Mouse (Mus musculus) lung, adult 2 months (tissue): ENCODE data around the gene Gm20388.

Experiments
- CTCF ChIP-seq: fragments of 200-500 bp; IDR thresholded peaks from 2 replicates; pipeline ENCODE4 v1.5.1; 2011; ENCODE audit warnings: mild to moderate bottlenecking, low read length, control low read depth; ENCODE audit not compliant: insufficient read depth
- POLR2A ChIP-seq: fragments of 200-500 bp; IDR thresholded peaks from 2 replicates; pipeline ENCODE4 v1.6.1; 2011; ENCODE audit warnings: low read depth, mild to moderate bottlenecking, control low read depth, low read length, borderline replicate concordance; ENCODE audit errors: extremely low read depth

DNA sequence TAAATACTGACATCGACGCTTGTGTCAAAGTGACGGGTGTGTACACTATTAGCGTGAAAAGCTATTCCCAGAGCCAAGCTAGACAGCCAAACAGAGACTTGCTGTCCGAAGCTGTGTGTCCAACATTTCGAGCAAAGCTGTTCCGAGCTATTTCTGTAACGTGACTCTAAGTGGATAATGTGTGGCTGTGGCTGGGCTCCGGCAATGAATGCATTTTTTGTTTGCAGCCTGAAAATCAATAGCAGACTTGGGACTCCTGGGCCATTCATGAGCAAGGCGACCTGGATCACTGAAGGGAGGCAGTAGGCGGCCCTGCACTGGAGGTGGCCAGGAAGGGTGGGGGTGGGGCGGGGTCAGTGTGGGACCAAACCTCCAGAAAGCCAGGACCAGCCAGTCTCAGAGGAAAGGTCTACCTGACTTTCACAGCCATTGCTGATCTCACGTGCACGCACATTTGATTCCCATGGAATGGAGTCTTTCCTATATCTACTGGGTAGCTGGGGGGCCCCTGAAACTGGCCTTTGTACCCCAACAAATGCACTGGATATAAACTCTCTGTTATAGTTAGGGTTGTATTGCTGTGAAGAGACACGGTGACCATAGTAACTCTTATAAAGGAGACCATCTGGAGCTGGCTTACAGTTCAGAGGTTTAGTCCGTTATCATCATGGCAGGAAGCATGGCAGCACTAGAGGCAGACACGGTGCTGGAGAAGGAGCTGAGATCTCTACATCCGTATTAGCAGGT is 1415.7 kb downstream of the Gm20388 start:
- no peak for TF ChIP-seq POLR2A
- TF ChIP-seq CTCF: no peak
